ENCODE assay signal across 9 mouse cellular contexts in genomic region chr8:95688073-95688672, GRCm38 (mm10). TPM values are rescaled to one million over a fixed set of nuclear protein-coding genes. Genes with fewer than 3 reads are reported as not detected.
DNase-seq lines count a peak whose midpoint lies in the region; ATAC-seq and TF ChIP-seq lines count a peak whose summit lies in the region.
"Had no signal": no experiment of that assay in that cellular context is flagged by ENCODE, and none has a peak within 500 bp of the region (broad histone marks: within the 10 kb centered on the region; RNA-seq: fewer than 3 reads in every experiment).

No protein-coding gene starts in this region.

- no peak overlapping the region for H3K4me2 ChIP-seq in liver, postnatal 0 days (ENCODE audit: low read depth, low read length)

- no peaks in the 10 kb centered on the region for H3K4me1 ChIP-seq in liver, postnatal 0 days (ENCODE audit: insufficient read depth)
- H3K4me1 ChIP-seq: midbrain, embryonic 10.5 days had no signal

- ATAC-seq in liver, postnatal 0 days = no peak

- H3K27ac ChIP-seq in liver, postnatal 0 days (ENCODE audit: low read depth) = no peak overlapping the region
- H3K27ac ChIP-seq: midbrain, embryonic 10.5 days had no signal

- no peak for TF ChIP-seq CTCF in liver, postnatal 0 days (IDR thresholded peaks at IDR 0.05; ENCODE audit: low read depth)

- intact Hi-C loops in left cerebral cortex, postnatal 14 days (cut with DNase I) = no loop called here

- H3K9me3 ChIP-seq in liver, postnatal 0 days (ENCODE audit: low read length) = no peaks in the 10 kb centered on the region
- H3K9me3 ChIP-seq: midbrain, embryonic 10.5 days had no signal

- no peak overlapping the region for H3K4me3 ChIP-seq in liver, postnatal 0 days (ENCODE audit: low read depth, low read length)
- H3K4me3 ChIP-seq: midbrain, embryonic 10.5 days had no signal

- H3K9ac ChIP-seq in liver, postnatal 0 days (replicated peaks) = no peak overlapping the region

- no peak for TF ChIP-seq EP300 in liver, postnatal 0 days (IDR thresholded peaks at IDR 0.05; ENCODE audit: low read depth)

- DNase-seq in adrenal gland, adult (ENCODE audit: inconsistent age in 2 of 2, low spot score in 1 of 2) = peak; percentile 30 to 63
- DNase-seq in adrenal gland, adult 8-10 months = no peak
- peak; percentile 65 for DNase-seq in layer of hippocampus, adult 9-11 months
- DNase-seq in layer of hippocampus, adult 9-10 months (ENCODE audit: low spot score) = no peak
- peak; percentile 76 to 90 for DNase-seq in left cerebral cortex, postnatal 14 days (ENCODE audit: low spot score in 2 of 2)
- DNase-seq in right cerebral cortex, postnatal 14 days = peak; percentile 84
- DNase-seq in liver, postnatal 0 days = no peak
- no peak for DNase-seq in B cell, adult 2 months

- no peaks in the 10 kb centered on the region for H3K27me3 ChIP-seq in liver, postnatal 0 days (ENCODE audit: insufficient read depth, low read length)

- 66% methylated on average over 10 of the region's 10 CpGs for WGBS in liver, postnatal 0 days (ENCODE audit: insufficient replicate concordance)

- H3K36me3 ChIP-seq in liver, postnatal 0 days (replicated peaks; ENCODE audit: insufficient read depth, low read length) = no peaks in the 10 kb centered on the region
- H3K36me3 ChIP-seq: midbrain, embryonic 10.5 days had no signal

RNA-seq across cellular contexts. Expression of gene Ndrg4, which starts 11.4 kb away (rescaled TPM):
- total RNA-seq in adrenal gland, adult 8-10 months (2022) = 10 to 100 TPM; 28.1 to 50.5 (median 39.7) TPM
- total RNA-seq in left cerebral cortex, postnatal 14 days (2021) = 1,000 to 10,000 TPM; 1,641 to 1,725 TPM
- 0.48 and 0.92 TPM in 2 replicates for polyA plus RNA-seq in liver, postnatal 0 days (2015; fragmentation: Nextera tagmentation; extraction: Ambion mirVana)

RNA-seq across cellular contexts. Expression of gene Setd6, which starts 27.5 kb away (rescaled TPM):
- total RNA-seq in adrenal gland, adult 8-10 months (2022) = 10 to 100 TPM; 27.1 to 44.1 (median 39.6) TPM
- 10 to 100 TPM; 15.8 to 17.4 TPM for total RNA-seq in left cerebral cortex, postnatal 14 days (2021)
- polyA plus RNA-seq in liver, postnatal 0 days (2015; fragmentation: Nextera tagmentation; extraction: Ambion mirVana) = 14.0 and 18.4 TPM in 2 replicates

RNA-seq across cellular contexts. Expression of gene Gins3, which starts 54.9 kb away (rescaled TPM):
- total RNA-seq in adrenal gland, adult 8-10 months (2022) = 1 to 10 TPM; 2.8 to 5.0 (median 3.2) TPM
- 1 to 10 TPM; 1.2 to 1.4 TPM for total RNA-seq in left cerebral cortex, postnatal 14 days (2021)
- 3.9 and 5.1 TPM in 2 replicates for polyA plus RNA-seq in liver, postnatal 0 days (2015; fragmentation: Nextera tagmentation; extraction: Ambion mirVana)

Comparison
In these comparisons a context has a peak if more than half of its experiments do, and no peak if none do; other contexts are left out.
1. DNase-seq: peak in adrenal gland, adult (2 of 2), layer of hippocampus, adult 9-11 months (single experiment), left cerebral cortex, postnatal 14 days (2 of 2) and right cerebral cortex, postnatal 14 days (single experiment); none in adrenal gland, adult 8-10 months (single experiment), layer of hippocampus, adult 9-10 months (single experiment), liver, postnatal 0 days (single experiment) and B cell, adult 2 months (0 of 2).
2. RNA of gene Ndrg4, which starts 11.4 kb away (total RNA-seq): 1,641 to 1,725 TPM in left cerebral cortex, postnatal 14 days; 28.1 to 50.5 TPM in adrenal gland, adult 8-10 months; every median in the first group is over 10 times any median in the second.